ENCODE assay signal across 19 mouse cellular contexts in genomic region chr9:102843577-102843976, GRCm38 (mm10). TPM values are rescaled to one million over a fixed set of nuclear protein-coding genes. Genes with fewer than 3 reads are reported as not detected.
DNase-seq lines count a peak whose midpoint lies in the region; ATAC-seq and TF ChIP-seq lines count a peak whose summit lies in the region.
"Had no signal": no experiment of that assay in that cellular context is flagged by ENCODE, and none has a peak within 500 bp of the region (broad histone marks: within the 10 kb centered on the region; RNA-seq: fewer than 3 reads in every experiment).

No protein-coding gene starts in this region.

- TF ChIP-seq CTCF in lung, embryonic 14.5 days (IDR thresholded peaks at IDR 0.05; ENCODE audit: low read depth), result no peak

- no peaks in the 10 kb centered on the region for H3K27me3 ChIP-seq in lung, embryonic 14.5 days (ENCODE audit: insufficient read depth, low read length)
- no peaks in the 10 kb centered on the region for H3K27me3 ChIP-seq in embryonic facial prominence, embryonic 10.5 days (replicated peaks; ENCODE audit: low read depth, poor library complexity, severe bottlenecking)
- no peaks in the 10 kb centered on the region for H3K27me3 ChIP-seq in midbrain, embryonic 14.5 days (ENCODE audit: control insufficient read depth, insufficient read depth, low read length)
- H3K27me3 ChIP-seq: hindbrain, embryonic 15.5 days; limb, embryonic 13.5 days; lung, embryonic 15.5 days; midbrain, embryonic 15.5 days; neural tube, embryonic 13.5 days had no signal

- ATAC-seq in lung, embryonic 14.5 days (ENCODE audit: insufficient read depth), result no peak
- ATAC-seq in inflammation-experienced regulatory T-cells, adult 6 months, result no peak
- no peak for ATAC-seq in midbrain, embryonic 14.5 days (ENCODE audit: low FRiP score, low TSS enrichment)
- ATAC-seq: midbrain, embryonic 15.5 days had no signal

- DNase-seq in adrenal gland, adult 2 months, result peak; percentile 59
- no peak for DNase-seq in adrenal gland, postnatal 10 days
- peak; percentile 53 for DNase-seq in 3134 (ENCODE audit: extremely low read depth, insufficient read length, low spot score)
- DNase-seq in R1 (ENCODE audit: low read depth, low spot score), result peak; percentile 86
- peak; percentile 31 for DNase-seq in lung, embryonic 14.5 days
- DNase-seq in embryonic facial prominence, embryonic 10.5 days (ENCODE audit: low spot score), result no peak
- no peak for DNase-seq in midbrain, embryonic 14.5 days
- DNase-seq: cerebellum, adult 2 months; embryo, embryonic 11 days; kidney, postnatal 14 days; layer of hippocampus, postnatal 36 days; retina, postnatal 1 day had no signal

- H3K4me2 ChIP-seq in lung, embryonic 14.5 days, result no peak overlapping the region
- H3K4me2 ChIP-seq in midbrain, embryonic 14.5 days (ENCODE audit: low read length), result no peak overlapping the region
- H3K4me2 ChIP-seq: heart, embryonic 11.5 days; hindbrain, embryonic 15.5 days; lung, embryonic 15.5 days; midbrain, embryonic 15.5 days; neural tube, embryonic 13.5 days had no signal

- no peaks in the 10 kb centered on the region for H3K36me3 ChIP-seq in lung, embryonic 14.5 days (ENCODE audit: insufficient read depth)
- H3K36me3 ChIP-seq in embryonic facial prominence, embryonic 10.5 days (replicated peaks), result no peaks in the 10 kb centered on the region
- no peaks in the 10 kb centered on the region for H3K36me3 ChIP-seq in midbrain, embryonic 14.5 days (ENCODE audit: control insufficient read depth, insufficient read depth, low read length)
- H3K36me3 ChIP-seq: hindbrain, embryonic 15.5 days; limb, embryonic 13.5 days; lung, embryonic 15.5 days; midbrain, embryonic 15.5 days; neural tube, embryonic 13.5 days had no signal

- H3K4me3 ChIP-seq in lung, embryonic 14.5 days (ENCODE audit: low read depth, low read length), result no peak overlapping the region
- no peak overlapping the region for H3K4me3 ChIP-seq in embryonic facial prominence, embryonic 10.5 days
- no peak overlapping the region for H3K4me3 ChIP-seq in midbrain, embryonic 14.5 days (replicated peaks; ENCODE audit: low read depth, low read length)
- H3K4me3 ChIP-seq: hindbrain, embryonic 15.5 days; limb, embryonic 13.5 days; lung, embryonic 15.5 days; midbrain, embryonic 15.5 days; neural tube, embryonic 13.5 days had no signal

- no peaks in the 10 kb centered on the region for H3K9me3 ChIP-seq in lung, embryonic 14.5 days (ENCODE audit: low read depth, low read length)
- H3K9me3 ChIP-seq in embryonic facial prominence, embryonic 10.5 days, result no peaks in the 10 kb centered on the region
- H3K9me3 ChIP-seq in midbrain, embryonic 14.5 days (ENCODE audit: control insufficient read depth, low read length), result no peaks in the 10 kb centered on the region
- H3K9me3 ChIP-seq: hindbrain, embryonic 15.5 days; limb, embryonic 13.5 days; lung, embryonic 15.5 days; midbrain, embryonic 15.5 days; neural tube, embryonic 13.5 days had no signal

- WGBS in lung, embryonic 14.5 days, result 30% methylated on average over 4 of the region's 4 CpGs
- WGBS in embryonic facial prominence, embryonic 10.5 days, result 46% methylated on average over 4 of the region's 4 CpGs
- 72% methylated on average over 4 of the region's 4 CpGs for WGBS in midbrain, embryonic 14.5 days

- H3K9ac ChIP-seq in lung, embryonic 14.5 days, result no peak overlapping the region
- no peak overlapping the region for H3K9ac ChIP-seq in midbrain, embryonic 14.5 days (replicated peaks; ENCODE audit: low read length)
- H3K9ac ChIP-seq: hindbrain, embryonic 15.5 days; limb, embryonic 13.5 days; lung, embryonic 15.5 days; midbrain, embryonic 15.5 days; neural tube, embryonic 13.5 days had no signal

- H3K4me1 ChIP-seq in lung, embryonic 14.5 days (ENCODE audit: insufficient read depth), result peaks cover 57% of the 10 kb centered on the region
- H3K4me1 ChIP-seq in embryonic facial prominence, embryonic 10.5 days, result peaks cover 90% of the 10 kb centered on the region
- H3K4me1 ChIP-seq in midbrain, embryonic 14.5 days (ENCODE audit: control insufficient read depth, insufficient read depth, low read length), result peaks cover 45% of the 10 kb centered on the region

- no peak overlapping the region for H3K27ac ChIP-seq in lung, embryonic 14.5 days (ENCODE audit: low read depth)
- H3K27ac ChIP-seq in embryonic facial prominence, embryonic 10.5 days (replicated peaks), result no peak overlapping the region
- no peak overlapping the region for H3K27ac ChIP-seq in midbrain, embryonic 14.5 days (replicated peaks; ENCODE audit: low read depth, low read length)
- H3K27ac ChIP-seq: hindbrain, embryonic 15.5 days; midbrain, embryonic 15.5 days; neural tube, embryonic 13.5 days had no signal

RNA-seq across cellular contexts. Expression of gene Ryk, which starts 8.9 kb away (rescaled TPM):
- 10 to 100 TPM; 53.8 to 71.2 TPM for total RNA-seq in adrenal gland, adult 2 months (2021)
- polyA plus RNA-seq in adrenal gland, adult 2 months (2012; rRNA removed), result 28.6 and 30.7 TPM in 2 replicates
- 10 to 100 TPM; 53.2 to 55.4 TPM for total RNA-seq in adrenal gland, postnatal 10 days (2021)
- 33.4 and 35.1 TPM in 2 replicates for polyA plus RNA-seq in lung, embryonic 14.5 days (2014; fragmentation: Nextera tagmentation; extraction: Ambion mirVana)
- polyA plus RNA-seq in embryonic facial prominence, embryonic 10.5 days (2016; fragmentation: Nextera tagmentation; extraction: Ambion mirVana), result 15.8 and 15.9 TPM in 2 replicates
- polyA plus RNA-seq in inflammation-experienced regulatory T-cells, adult 6 months (2017; shearing (Covaris generic)), result 1 to 10 TPM; 2.6 to 3.2 (median 3.1) TPM
- polyA plus RNA-seq in midbrain, embryonic 14.5 days (2014; fragmentation: Nextera tagmentation; extraction: Ambion mirVana), result 15.5 and 18.5 TPM in 2 replicates

Comparison
In these comparisons a context has a peak if more than half of its experiments do, and no peak if none do; other contexts are left out.
1. DNase-seq: peak in adrenal gland, adult 2 months (single experiment), 3134 (single experiment), R1 (single experiment) and lung, embryonic 14.5 days (single experiment); none in adrenal gland, postnatal 10 days (single experiment), embryonic facial prominence, embryonic 10.5 days (single experiment) and midbrain, embryonic 14.5 days (single experiment).